Mouse (Mus musculus): ENCODE results near the gene Zfp652.

Gene Zfp652

GRCm38 (mm10) chr11:95808448-95809011 is 96.1 kb downstream of the Zfp652 start:
- no peak for DNase-seq (ENCODE audit: low read depth)

GRCm38 (mm10) chr11:95809603-95810002 is 97.1 kb downstream of the Zfp652 start:
- no peak for DNase-seq (ENCODE audit: low read depth)

GRCm38 (mm10) chr11:95810828-95811227 is 98.4 kb downstream of the Zfp652 start:
- DNase-seq (ENCODE audit: low read depth) = no peak

- DNase-seq (ENCODE audit: low read depth) = no peak
Measured at GRCm38 (mm10) chr11:95811741-95812140, 99.3 kb downstream of the Zfp652 start.

- DNase-seq (ENCODE audit: low read depth) = no peak
Measured at GRCm38 (mm10) chr11:95812224-95812623, 99.8 kb downstream of the Zfp652 start.

- DNase-seq (ENCODE audit: low read depth) = no peak
Measured at GRCm38 (mm10) chr11:95814101-95814500, 101.6 kb downstream of the Zfp652 start.

GRCm38 (mm10) chr11:95814857-95815256 is 102.4 kb downstream of the Zfp652 start:
- no peak for DNase-seq (ENCODE audit: low read depth)

- no peak for DNase-seq (ENCODE audit: low read depth)
Measured at GRCm38 (mm10) chr11:95815412-95815811, 102.9 kb downstream of the Zfp652 start.

- DNase-seq (ENCODE audit: low read depth) = no peak
Measured at GRCm38 (mm10) chr11:95819138-95819537, 106.7 kb downstream of the Zfp652 start.

- no peak for DNase-seq (ENCODE audit: low read depth)
Measured at GRCm38 (mm10) chr11:95821511-95821910, 109.0 kb downstream of the Zfp652 start.

- DNase-seq (ENCODE audit: low read depth) = no peak
Measured at GRCm38 (mm10) chr11:95822437-95822836, 110.0 kb downstream of the Zfp652 start.

- peak; percentile 93 for DNase-seq (ENCODE audit: low read depth)
Measured at GRCm38 (mm10) chr11:95824071-95824876, 111.8 kb downstream of the Zfp652 start, which contains the start of gene Phospho1. Gene Phospho1, plus strand, starts transcription at chr11:95824499.

- DNase-seq (ENCODE audit: low read depth) = peak; percentile 56
Measured at GRCm38 (mm10) chr11:95824877-95825243, 112.4 kb downstream of the Zfp652 start.

- peak; percentile 36 for DNase-seq (ENCODE audit: low read depth)
Measured at GRCm38 (mm10) chr11:95825625-95826024, 113.2 kb downstream of the Zfp652 start.

- DNase-seq (ENCODE audit: low read depth) = peak; percentile 25
Measured at GRCm38 (mm10) chr11:95826317-95827167, 114.1 kb downstream of the Zfp652 start.

- DNase-seq (ENCODE audit: low read depth) = no peak
Measured at GRCm38 (mm10) chr11:95827168-95827447, 114.6 kb downstream of the Zfp652 start.

- peak; percentile 88 for DNase-seq (ENCODE audit: low read depth)
Measured at GRCm38 (mm10) chr11:95827464-95828085, 115.1 kb downstream of the Zfp652 start.

GRCm38 (mm10) chr11:95828181-95828964 is 115.9 kb downstream of the Zfp652 start:
- DNase-seq (ENCODE audit: low read depth) = no peak

- DNase-seq (ENCODE audit: low read depth) = no peak
Measured at GRCm38 (mm10) chr11:95829526-95830050, 117.1 kb downstream of the Zfp652 start.

- peak; percentile 53 for DNase-seq (ENCODE audit: low read depth)
Measured at GRCm38 (mm10) chr11:95830411-95831275, 118.2 kb downstream of the Zfp652 start.
